Mouse (Mus musculus): ENCODE measurements around the gene Gck. TPM values are rescaled to one million over a fixed set of nuclear protein-coding genes. Genes with fewer than 3 reads are reported as not detected.
A peak's percentile ranks its signal among the peaks of the same experiment; 100 is the strongest.

Gene Gck
- not detected in 2 replicates for total RNA-seq (2017)

DNA sequence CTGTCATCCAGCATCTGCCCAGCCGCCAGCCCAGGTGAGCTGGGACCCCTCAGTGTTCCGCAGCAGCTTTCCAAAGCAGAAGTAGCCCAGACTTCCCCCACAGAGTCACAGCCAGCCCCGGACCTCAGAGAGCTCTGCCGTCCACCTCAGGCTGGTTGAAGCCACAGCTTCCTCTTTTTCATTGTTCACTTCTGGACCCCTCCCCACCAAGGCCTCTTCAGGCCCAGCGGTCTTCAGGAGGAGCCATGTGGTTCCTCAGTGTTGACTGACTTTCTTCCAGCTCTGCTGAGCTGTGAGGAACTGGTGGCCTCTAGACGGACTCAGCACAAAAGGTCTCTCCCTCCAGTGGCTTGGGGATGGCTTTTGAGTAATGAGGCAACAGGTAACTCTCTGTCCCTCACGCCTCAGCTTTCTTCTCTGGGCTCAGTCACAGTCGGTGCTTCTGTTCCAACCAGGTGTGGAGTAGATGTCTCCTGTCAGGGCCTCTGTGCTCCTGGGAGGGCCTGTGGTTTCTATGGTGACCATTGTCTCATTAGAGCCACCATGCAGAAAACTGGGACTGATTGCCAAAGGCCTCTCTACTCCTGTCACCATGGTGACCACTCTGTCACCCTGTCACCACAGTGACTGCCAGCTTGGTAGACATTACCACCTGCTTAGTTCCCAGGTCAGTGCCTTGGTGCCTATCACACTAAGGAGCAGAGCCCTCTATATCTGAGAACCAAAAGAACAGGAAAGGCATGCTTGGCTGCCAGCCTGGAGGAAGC is at the start of gene Gck:
TSS of gene Gck (minus strand) at position 496 of the 767 bp plus-strand sequence.
- ATAC-seq (replicated peaks in 1 of 2; ENCODE audit: insufficient read depth in 1 of 2, low FRiP score in 2 of 2, low TSS enrichment in 1 of 2, low read depth in 1 of 2, poor library complexity in 2 of 2, severe bottlenecking in 2 of 2), result peak; percentile 95 to 97

DNA sequence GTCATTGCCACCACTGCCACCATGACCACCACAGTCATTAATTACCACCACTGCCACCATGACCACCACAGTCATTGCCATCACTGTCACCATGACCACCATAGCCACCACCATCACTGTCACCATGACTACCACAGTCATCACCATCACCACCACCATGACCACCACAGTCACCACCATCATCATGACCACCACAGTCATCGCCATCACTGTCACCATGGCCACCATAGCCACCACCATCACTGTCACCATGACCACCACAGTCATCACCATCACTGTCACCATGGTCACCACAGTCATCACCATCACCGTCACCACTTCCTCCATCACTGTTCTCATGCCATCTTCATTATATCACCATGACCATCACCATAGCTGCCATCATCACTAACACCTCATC is 48.6 kb upstream of the Gck start:
- ATAC-seq (replicated peaks in 1 of 2; ENCODE audit: insufficient read depth in 1 of 2, low FRiP score in 2 of 2, low TSS enrichment in 1 of 2, low read depth in 1 of 2, poor library complexity in 2 of 2, severe bottlenecking in 2 of 2), result no peak

DNA sequence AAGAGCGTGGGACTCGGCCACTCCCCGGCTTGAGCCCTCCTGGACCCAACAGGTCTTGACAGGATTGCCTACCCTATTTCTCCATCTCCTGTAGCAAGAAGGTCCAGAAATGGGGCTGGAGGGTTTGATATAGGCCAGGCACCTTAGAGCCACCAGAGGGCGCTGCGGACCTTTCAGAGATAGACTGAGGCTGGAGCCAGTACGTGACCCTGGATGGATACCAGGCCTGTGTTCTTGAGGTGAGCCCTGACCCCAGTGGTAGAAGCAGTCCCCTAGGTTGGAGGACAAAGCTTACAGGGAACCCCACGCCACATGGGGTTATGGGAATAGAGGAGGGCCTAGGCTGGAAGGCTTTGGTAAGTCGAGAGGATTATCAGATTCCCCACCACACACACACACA is 46.1 kb upstream of the Gck start:
- peak; percentile 55 to 65 for ATAC-seq (replicated peaks in 1 of 2; ENCODE audit: insufficient read depth in 1 of 2, low FRiP score in 2 of 2, low TSS enrichment in 1 of 2, low read depth in 1 of 2, poor library complexity in 2 of 2, severe bottlenecking in 2 of 2)

DNA sequence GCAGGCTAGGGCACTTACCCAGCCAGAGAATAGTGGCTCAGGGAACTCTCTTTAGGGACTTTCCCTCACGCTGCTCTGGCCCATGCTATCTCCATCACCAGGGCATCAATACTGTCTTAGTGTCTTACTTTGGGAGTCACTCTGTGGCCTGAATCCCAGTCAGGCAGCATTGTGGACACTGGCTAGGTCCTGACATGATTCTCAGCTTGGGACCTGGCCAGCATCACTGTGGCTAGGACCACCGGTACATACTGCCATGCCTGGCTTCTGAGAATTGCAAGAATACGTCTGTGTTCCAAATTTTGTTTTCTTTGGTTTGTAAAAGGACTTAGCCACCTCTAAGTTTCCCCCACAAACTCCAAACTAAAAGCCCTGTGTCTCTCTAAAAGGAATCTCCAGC is 45.0 kb upstream of the Gck start:
- no peak for ATAC-seq (replicated peaks in 1 of 2; ENCODE audit: insufficient read depth in 1 of 2, low FRiP score in 2 of 2, low TSS enrichment in 1 of 2, low read depth in 1 of 2, poor library complexity in 2 of 2, severe bottlenecking in 2 of 2)

DNA sequence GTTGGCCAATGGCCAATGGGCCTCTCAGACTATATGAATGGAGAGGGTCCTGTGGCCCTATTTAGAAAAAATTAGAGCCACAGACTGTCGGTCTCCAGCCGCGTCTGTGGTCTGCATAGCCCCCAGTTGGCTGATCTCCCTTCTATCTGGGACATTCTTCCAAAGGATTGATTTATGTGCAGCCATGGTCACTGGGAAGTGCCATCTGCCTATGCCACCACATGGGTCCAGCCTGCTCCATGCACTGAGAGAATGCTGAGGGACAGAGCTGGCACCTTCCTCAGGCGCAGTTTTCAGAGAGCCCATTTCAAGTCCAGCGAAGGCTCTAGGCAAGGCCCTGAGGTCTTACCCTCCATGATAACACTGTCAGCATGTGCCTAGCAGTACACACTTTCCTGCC is 44.3 kb upstream of the Gck start:
- no peak for ATAC-seq (replicated peaks in 1 of 2; ENCODE audit: insufficient read depth in 1 of 2, low FRiP score in 2 of 2, low TSS enrichment in 1 of 2, low read depth in 1 of 2, poor library complexity in 2 of 2, severe bottlenecking in 2 of 2)

DNA sequence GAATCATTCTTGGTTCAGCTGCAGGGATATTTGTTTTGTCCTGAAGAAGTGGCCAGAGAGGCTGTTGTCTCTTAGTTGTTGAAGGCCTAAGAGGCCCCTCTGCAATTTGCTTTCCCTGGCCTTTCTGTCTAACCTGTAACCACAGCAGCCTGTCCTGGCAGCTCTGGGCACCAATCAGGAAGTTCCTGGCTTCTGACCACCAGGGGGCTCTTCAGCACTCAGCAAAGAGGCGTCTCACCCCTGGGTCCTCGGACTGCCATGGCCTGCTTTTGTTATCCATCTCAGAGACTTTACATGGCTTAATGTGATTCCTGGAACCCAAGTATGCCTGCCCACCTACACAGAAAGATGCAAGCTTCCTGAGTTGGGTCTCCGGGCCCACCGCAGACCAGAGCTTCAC is 41.0 kb upstream of the Gck start:
- peak; percentile 70 to 71 for ATAC-seq (replicated peaks in 1 of 2; ENCODE audit: insufficient read depth in 1 of 2, low FRiP score in 2 of 2, low TSS enrichment in 1 of 2, low read depth in 1 of 2, poor library complexity in 2 of 2, severe bottlenecking in 2 of 2)

DNA sequence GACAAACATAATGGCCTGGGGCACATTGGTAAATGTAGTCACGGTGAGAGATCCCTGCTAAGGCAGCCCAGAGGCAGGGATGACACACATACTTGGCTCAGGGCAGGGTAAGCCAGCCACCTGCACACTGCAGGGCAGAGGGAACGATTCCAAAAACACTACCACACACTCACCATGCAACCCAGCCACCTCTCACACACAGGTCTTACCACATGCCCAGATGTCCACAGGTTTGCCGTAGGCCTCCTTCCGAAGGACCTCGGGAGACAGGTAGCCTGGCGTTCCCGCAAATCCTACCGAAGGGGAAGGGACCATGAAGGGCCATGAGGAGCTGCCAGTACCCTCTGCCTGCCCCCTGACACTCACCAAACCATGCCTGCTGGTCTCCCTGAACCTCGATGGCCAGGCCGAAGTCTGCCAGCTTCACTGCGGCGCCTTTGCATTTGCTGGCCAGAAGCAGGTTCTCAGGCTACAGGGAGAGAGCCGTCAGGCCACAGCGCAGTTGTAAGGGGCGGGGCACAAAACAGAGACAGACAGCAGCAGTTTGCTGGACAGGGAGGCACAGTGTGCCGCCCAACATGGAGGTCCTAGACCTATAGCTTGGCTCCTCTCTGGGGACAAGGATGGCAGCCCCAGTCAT is 40.2 kb upstream of the Gck start:
- ATAC-seq (replicated peaks in 1 of 2; ENCODE audit: insufficient read depth in 1 of 2, low FRiP score in 2 of 2, low TSS enrichment in 1 of 2, low read depth in 1 of 2, poor library complexity in 2 of 2, severe bottlenecking in 2 of 2), result no peak

DNA sequence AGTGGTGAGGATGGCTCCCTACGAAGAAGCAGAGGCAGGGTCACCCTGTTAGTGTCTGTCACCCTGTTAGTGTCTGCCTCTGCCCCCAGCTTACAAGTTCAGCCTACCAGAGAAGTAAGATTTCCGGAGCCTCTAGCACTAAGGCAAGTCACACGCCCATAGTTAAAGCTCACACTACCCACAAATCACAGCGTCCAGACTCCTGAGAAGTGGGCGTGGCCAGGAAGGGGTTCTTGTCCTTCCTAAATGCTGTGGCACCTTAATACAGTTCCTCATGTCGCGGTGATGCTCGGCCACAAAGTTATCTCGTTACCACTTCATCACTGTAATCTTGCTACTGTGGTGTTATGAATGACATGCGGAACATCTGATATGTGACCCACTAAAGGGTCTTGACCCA is 38.2 kb upstream of the Gck start:
- no peak for ATAC-seq (replicated peaks in 1 of 2; ENCODE audit: insufficient read depth in 1 of 2, low FRiP score in 2 of 2, low TSS enrichment in 1 of 2, low read depth in 1 of 2, poor library complexity in 2 of 2, severe bottlenecking in 2 of 2)

DNA sequence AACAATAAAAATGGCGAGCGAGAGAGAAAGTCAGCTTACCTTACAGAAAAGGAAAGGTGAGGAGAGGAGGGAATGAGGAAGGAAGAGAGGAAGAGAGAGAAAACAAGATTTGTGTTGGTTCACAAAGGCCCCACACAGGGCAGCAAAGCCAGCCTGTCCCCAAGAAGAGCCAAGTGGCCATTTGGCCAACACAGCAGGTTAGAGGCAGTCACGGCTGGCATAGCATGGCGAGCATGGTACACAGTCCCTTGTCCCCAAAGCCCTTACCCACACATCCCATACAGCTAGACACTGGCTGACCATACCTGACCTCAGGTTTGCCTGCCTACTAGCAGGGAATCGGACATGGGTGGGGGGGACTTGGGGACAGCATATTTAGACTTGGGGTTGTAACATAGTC is 33.7 kb upstream of the Gck start:
- ATAC-seq (replicated peaks in 1 of 2; ENCODE audit: insufficient read depth in 1 of 2, low FRiP score in 2 of 2, low TSS enrichment in 1 of 2, low read depth in 1 of 2, poor library complexity in 2 of 2, severe bottlenecking in 2 of 2), result no peak

DNA sequence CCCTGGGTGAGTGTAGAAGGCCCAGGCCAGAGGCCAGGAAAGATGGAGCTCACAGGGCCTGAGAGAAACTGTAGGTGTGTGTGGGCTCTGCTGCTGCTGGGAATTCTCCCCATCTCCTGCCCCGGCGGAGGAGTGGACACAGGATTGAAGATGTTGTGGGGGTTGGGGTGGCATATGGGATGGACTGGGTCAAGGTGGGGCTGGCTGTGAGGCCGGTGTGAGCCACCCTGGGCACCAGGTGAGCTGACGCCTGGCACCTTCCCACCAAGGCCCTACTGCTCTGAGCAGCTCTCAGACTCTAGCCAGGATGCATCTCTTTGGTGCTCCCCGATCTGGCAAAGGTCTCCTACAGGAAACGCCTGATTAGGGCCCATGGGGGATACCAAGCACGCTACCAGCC is 31.4 kb upstream of the Gck start:
- ATAC-seq (replicated peaks in 1 of 2; ENCODE audit: insufficient read depth in 1 of 2, low FRiP score in 2 of 2, low TSS enrichment in 1 of 2, low read depth in 1 of 2, poor library complexity in 2 of 2, severe bottlenecking in 2 of 2), result no peak

DNA sequence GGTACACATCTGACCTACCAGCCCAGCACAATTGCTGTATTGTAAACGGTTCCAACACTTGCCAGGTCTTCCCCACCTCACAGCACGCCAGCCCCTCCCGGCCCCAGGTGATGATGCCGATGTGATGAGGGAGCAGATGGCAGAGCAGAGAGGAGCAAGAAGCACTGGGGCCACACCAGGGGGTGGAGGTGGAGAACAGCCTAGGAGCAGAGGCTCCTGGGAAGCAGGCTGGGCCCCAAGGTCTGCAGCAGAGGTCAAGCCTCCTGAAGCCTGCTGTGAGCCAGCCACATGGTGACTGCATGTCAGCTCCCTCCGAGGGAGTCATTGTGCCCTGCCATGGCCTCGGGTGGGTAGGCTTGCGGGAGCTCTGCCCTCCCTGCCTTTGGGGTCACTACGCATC is 30.7 kb upstream of the Gck start:
- no peak for ATAC-seq (replicated peaks in 1 of 2; ENCODE audit: insufficient read depth in 1 of 2, low FRiP score in 2 of 2, low TSS enrichment in 1 of 2, low read depth in 1 of 2, poor library complexity in 2 of 2, severe bottlenecking in 2 of 2)

DNA sequence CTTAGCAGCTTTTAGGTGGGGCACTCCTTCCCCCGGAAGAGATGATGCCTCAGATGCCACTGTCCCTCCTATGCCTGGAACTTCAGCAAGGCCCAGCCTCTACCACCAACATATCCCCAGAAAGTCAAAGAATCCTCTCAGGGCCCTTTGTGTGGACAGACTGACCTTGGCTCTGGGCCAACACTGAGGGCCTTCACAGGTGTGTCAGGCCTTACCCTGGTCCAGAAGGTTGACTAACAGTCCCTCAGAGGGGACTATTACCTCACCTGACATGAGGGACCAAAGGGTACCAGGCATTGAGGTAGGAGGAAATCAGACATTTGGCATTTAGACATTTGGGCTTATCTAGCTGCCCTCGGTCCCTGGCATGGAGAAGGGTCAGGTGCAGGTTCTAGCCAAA is 30.2 kb upstream of the Gck start:
- no peak for ATAC-seq (replicated peaks in 1 of 2; ENCODE audit: insufficient read depth in 1 of 2, low FRiP score in 2 of 2, low TSS enrichment in 1 of 2, low read depth in 1 of 2, poor library complexity in 2 of 2, severe bottlenecking in 2 of 2)

DNA sequence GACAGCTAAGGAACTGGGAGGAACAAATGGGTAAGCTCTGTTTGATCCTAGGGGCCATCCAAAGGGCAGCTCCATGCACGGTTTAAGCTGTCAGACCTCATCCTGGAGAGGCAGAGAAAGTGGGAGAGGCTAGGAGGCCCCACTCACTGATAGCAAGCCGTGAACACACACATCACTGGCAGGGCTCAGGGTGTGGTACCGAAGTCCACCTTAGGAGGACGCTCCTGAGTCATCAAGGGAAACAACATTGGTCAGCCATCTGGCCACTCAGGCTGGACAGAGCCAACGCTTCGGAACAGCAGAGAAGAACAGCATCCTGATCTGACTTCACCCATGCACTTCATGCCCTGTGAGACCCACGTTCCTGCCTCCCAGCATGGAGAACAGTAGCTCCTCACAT is 29.2 kb upstream of the Gck start:
- ATAC-seq (replicated peaks in 1 of 2; ENCODE audit: insufficient read depth in 1 of 2, low FRiP score in 2 of 2, low TSS enrichment in 1 of 2, low read depth in 1 of 2, poor library complexity in 2 of 2, severe bottlenecking in 2 of 2), result no peak

DNA sequence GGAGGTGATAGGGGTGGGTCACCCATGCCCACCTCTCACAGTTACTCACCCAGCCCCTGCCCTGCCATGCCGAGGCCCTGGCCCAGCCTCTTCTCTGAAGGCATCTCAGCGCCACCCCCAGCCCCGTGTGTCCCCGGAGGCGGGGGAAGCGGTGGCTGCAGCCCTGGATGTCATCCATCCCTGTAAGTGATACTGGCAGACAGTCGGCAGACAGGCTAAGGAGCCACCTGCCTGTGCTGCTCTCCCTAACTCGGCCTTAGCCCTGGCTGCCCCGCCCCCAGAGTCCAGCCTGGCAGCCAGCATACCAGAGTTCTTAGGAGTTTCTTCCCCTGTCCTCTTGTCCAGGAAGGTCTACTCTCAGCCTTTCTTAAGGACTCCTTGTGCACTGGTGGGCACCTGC is 26.2 kb upstream of the Gck start:
- no peak for ATAC-seq (replicated peaks in 1 of 2; ENCODE audit: insufficient read depth in 1 of 2, low FRiP score in 2 of 2, low TSS enrichment in 1 of 2, low read depth in 1 of 2, poor library complexity in 2 of 2, severe bottlenecking in 2 of 2)

DNA sequence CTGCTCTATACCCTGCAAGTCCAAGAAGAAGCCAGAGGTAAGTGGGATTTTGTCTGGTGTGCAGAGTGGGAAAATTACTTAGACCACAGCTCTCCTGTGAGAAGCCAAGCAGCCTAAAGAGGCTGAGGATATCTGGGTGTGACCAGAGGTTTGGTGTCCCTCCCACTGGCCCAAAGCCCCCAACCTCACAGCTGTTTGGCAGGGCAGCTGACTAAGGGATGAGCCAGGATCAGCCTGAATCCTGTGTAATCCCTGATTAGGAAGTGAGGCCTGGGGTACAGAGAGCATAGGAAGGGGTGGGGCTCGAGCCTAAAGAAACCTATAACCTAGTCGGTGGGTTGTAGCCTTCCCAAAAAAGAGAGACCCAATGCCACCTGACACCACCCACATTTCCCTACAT is 25.2 kb upstream of the Gck start:
- ATAC-seq (replicated peaks in 1 of 2; ENCODE audit: insufficient read depth in 1 of 2, low FRiP score in 2 of 2, low TSS enrichment in 1 of 2, low read depth in 1 of 2, poor library complexity in 2 of 2, severe bottlenecking in 2 of 2), result no peak

DNA sequence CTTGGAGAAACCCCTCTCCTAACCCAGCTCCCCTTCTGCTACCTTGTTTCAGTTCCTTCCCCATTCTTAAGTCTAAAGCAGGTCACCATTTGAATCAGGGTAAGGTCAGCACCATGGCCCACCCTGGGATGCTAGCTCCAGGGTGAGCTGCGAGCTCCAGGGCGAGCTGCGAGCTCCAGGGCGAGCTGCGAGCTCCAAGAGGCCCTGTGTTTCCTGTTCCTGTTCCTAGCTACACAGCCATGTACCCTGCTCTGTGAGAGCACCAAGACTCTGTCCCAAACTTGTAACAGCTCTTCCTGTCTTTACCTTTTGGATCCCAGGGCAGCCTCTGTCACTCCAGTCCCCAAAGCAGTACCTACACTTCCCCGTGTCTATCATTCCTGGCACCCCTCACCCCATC is 24.2 kb upstream of the Gck start:
- peak; percentile 48 to 54 for ATAC-seq (replicated peaks in 1 of 2; ENCODE audit: insufficient read depth in 1 of 2, low FRiP score in 2 of 2, low TSS enrichment in 1 of 2, low read depth in 1 of 2, poor library complexity in 2 of 2, severe bottlenecking in 2 of 2)

DNA sequence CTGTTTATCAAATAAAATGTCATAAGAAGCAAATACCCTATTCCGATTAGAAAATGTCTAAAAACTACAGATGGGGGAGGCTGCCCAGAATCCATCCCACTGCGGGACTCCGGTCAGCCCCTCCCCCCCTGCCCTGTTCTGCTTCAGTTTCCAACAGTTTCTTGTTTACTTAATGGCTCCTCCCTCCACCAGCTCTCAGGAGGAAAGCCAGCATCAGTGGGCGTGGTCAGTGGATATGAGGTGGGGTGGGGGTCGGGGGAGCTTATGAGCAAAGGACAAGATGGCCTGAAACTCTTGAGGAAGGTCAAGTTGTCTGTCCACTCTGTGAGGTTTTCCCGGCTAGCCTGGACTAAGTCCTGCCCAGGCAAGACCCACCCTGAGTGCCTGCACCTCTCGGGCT is 23.3 kb upstream of the Gck start:
- no peak for ATAC-seq (replicated peaks in 1 of 2; ENCODE audit: insufficient read depth in 1 of 2, low FRiP score in 2 of 2, low TSS enrichment in 1 of 2, low read depth in 1 of 2, poor library complexity in 2 of 2, severe bottlenecking in 2 of 2)

DNA sequence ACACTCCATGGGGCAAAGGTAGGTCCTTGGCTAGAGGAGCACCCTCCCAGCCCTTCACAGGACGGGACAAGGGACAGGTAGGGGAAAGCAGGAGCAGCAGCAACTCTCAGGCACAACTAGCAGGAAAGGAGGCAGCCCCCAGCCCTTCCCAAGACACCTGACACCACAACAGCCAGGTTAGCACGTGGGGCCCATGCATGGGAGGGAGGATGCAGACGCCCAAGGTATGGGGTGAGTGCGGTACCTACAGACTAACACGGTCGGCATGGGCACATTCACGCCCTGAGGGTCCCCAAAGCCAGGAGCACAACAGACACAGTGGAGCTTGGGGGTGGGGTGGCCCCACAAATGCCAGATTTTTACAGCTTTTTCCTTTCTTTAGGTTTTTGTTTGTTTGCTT is 21.3 kb upstream of the Gck start:
- no peak for ATAC-seq (replicated peaks in 1 of 2; ENCODE audit: insufficient read depth in 1 of 2, low FRiP score in 2 of 2, low TSS enrichment in 1 of 2, low read depth in 1 of 2, poor library complexity in 2 of 2, severe bottlenecking in 2 of 2)

DNA sequence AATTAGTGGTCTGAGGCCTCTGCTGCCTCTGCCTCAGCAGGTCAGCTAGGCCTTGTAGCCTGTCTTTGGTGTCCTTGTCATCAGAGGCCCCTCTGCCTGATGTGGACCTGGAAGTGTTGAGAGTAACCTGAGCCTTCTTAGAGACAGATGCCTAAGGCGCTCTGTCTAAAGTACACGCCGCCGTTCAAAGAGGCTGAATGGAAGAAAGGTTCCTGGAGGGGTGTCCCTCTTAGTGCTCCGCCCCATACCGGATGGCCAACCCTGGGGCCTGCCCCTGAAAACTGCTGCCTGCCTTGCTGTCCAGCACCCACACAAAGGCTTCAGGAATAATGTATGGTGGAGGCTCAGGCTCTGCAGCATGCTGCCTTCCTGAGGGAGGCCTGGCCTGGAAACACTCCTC is 18.3 kb upstream of the Gck start:
- no peak for ATAC-seq (replicated peaks in 1 of 2; ENCODE audit: insufficient read depth in 1 of 2, low FRiP score in 2 of 2, low TSS enrichment in 1 of 2, low read depth in 1 of 2, poor library complexity in 2 of 2, severe bottlenecking in 2 of 2)

Data from hematopoietic stem cell, adult 5-6 weeks (primary cell).